Mouse (Mus musculus): Measurements from ENCODE around the gene Adgrf3.
"Not testable (repeated sequence)": the region's sequence is repeated elsewhere in the genome, so short reads cannot be mapped to it uniquely, and the experiment has no call there.

Adgrf3 gene

GRCm38 (mm10) chr5:30205493-30205892, at the start of gene Adgrf3:
Gene Adgrf3, minus strand, starts transcription at chr5:30205722.
- no peak for DNase-seq (ENCODE audit: low read depth, low spot score)

DNA sequence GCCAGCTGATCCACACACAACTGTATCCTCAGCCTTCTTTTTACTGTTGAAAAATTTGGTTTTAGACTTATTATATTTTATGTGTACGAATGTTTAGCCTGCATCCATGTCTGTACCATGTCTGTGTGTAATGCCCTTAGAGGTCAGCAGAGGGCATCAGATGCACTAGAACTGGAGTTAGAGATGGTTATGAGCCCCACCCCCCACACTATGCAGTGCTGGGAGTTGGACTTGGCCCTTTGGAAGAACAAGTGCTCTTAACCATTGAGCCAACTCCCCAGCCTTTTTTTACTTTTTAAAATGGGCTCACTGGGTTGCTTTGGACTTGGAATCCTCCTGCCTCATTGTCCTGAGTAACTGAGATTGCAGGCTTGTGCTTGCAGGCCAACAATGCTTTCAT, 42.1 kb upstream of the Adgrf3 start:
- no peak for DNase-seq (ENCODE audit: low read depth, low spot score)

DNA sequence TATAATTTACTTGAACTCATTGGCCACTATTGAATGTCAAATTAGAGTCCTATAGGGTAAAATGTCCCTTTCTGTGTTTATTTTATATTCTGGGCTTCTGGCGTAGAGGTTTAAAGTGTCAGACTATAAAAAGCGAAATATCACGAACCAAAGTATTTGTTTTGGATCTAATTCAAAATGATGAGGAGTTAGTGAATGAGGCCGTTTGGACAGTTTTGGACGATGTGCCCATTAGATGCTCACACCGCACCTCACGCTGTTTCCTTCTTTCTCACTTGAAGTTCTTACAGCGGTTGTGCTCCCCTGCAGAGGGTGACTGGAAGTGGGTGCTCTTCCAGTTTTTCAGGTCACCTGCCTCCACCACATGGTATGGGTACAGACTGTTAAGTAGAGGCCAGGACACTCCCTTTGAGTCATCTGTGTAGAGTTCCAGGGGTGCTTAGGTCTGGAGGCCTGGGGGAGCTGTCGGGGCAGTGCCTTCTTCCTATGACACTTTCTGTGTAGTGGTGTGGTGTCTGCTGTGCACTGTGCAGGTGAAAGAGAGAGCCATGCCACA, 40.4 kb upstream of the Adgrf3 start:
- no peak for DNase-seq (ENCODE audit: low read depth, low spot score)

GRCm38 (mm10) chr5:30243741-30244140, 38.2 kb upstream of the Adgrf3 start:
- DNase-seq (ENCODE audit: low read depth, low spot score) = no peak

GRCm38 (mm10) chr5:30242410-30242809, 36.9 kb upstream of the Adgrf3 start:
- DNase-seq (ENCODE audit: low read depth, low spot score) = no peak

- DNase-seq (ENCODE audit: low read depth, low spot score) = no peak
Observed at GRCm38 (mm10) chr5:30240552-30240951, 35.0 kb upstream of the Adgrf3 start.

DNA sequence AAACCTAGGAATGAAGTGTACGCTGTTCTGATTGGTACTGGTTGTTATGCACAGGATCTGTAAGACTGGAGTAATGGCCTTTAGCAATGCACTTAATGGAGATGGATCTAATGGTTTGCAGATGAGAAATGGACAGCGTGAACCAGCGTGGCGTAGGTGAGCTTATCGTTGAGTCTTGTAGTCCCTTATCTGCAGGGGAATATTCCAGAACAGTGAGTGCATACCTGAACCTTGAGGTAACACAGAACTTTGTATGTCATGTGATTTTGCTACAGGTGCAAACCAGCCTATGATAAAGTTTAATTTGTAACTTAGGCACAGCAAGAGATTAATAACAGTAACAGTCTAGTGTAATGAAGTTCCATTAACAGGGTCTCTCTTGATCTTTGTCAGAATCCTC, 33.0 kb upstream of the Adgrf3 start:
- DNase-seq (ENCODE audit: low read depth, low spot score) = no peak

DNA sequence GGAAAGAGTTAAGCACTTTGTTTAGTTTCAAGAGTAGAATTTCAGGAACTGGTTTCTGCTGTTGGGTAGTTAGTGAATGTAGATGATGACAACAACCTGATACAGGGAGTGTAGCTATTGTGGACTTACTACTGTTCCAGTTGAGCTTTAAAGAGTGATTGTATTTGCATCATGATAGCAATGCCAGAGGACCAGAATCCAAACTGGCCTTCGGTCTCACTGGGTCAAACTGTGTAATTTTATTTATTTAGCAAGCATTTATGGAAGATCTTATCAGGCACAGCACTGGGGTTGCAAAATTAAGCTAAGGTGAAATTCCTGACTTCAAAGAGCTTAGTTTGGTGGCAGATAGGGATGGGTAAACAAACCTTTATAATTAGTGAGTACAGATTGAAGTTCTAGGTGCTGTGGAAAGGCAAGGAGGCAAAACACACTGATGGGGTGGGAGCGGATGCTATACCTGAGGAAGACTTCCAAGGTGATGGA, 30.2 kb upstream of the Adgrf3 start:
- DNase-seq (ENCODE audit: low read depth, low spot score) = no peak

DNA sequence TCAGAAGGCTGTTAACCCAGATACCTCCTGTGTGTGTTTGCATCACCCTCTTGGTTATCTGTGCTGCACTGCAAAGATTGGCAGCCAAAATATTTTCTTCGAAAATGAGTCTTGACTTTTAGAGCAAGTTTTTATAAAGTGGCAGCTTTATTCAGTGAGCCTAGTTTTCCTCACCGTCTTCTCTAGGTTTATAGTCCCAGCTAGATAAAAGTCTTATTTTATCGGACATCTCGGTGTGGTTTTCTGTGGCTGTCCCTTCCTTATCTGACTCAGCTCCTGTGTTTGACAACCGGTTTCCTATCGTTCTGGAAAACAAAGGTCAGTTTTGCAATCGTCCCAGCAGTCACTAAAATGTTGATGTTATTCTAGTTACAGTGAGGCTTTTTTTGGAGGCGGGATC, 28.5 kb upstream of the Adgrf3 start:
- DNase-seq (ENCODE audit: low read depth, low spot score) = no peak

DNA sequence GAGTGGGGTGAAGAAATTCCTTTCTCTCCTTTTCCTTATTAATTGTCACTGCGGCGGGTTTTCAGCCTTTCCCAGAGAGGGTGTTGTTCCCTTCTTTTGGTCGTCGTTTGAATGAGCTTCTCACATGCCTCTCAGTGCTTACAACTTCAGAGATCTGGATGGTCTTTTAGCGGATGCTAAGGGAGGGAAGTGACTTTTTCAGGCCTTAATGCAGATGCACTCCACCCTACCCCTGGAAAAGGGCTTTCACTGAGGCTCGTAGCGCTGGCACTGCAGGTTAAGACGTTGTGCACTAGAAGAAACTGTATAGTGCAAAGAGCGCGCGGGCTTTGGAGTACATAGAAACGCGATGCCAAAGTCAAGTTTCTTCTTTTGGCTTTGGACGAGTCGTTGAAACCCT, 27.5 kb upstream of the Adgrf3 start:
- DNase-seq (ENCODE audit: low read depth, low spot score) = no peak

DNA sequence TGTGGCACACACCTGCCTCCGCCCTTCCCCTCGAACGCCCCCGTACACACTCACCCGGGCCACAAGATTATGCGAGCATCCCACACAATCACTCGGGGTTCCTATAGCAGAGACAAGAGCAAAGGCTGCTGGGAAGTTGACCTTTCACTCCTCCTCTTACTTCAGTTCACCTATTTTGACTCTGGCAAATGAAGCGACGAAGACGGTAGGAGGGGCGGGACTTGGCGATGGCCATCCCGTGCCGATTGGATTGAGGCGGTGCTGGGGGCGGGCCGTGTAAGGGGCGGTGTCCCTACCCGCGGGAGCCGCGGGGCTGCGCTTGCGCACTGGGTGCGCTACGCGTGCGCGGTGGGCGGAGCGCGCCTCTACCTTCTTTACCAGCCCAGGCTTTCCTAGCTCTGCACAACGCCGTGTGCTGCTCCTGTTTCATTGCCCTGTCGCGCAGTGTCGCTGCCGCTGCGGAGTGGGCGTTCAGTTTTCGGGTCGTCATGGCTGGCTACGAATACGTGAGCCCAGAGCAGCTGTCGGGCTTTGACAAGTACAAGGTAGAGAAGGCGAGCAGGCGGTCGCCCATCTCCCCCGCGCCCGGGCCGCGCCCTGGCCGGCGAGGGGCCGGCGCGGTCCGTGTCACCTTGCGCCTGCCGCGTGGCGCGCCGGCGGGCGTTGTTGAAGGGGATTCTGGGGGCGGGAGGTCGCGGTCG, 26.9 kb upstream of the Adgrf3 start, which contains the start of gene Selenoi:
Gene Selenoi, plus strand, starts transcription at position 311 of the 701 bp plus-strand sequence.
- peak; percentile 95 for DNase-seq (ENCODE audit: low read depth, low spot score)

DNA sequence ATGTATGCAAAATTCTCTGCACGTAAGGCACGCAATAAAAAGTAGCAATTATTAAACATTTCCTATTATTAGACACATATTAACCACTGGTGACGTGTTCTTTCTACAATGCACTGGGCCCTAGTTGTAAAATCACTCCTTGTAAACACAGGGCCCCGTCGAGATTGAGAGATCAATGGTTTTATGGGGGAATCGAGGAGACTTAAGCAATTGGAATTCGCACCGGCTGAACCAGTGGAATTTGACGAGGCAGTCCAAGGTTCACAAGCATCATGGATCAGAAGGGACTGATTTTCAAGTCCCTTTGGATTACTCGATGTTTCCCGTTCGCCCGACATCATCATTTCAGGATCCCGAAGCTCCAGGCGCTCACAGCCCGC, 26.4 kb upstream of the Adgrf3 start:
- no peak for DNase-seq (ENCODE audit: low read depth, low spot score)

DNA sequence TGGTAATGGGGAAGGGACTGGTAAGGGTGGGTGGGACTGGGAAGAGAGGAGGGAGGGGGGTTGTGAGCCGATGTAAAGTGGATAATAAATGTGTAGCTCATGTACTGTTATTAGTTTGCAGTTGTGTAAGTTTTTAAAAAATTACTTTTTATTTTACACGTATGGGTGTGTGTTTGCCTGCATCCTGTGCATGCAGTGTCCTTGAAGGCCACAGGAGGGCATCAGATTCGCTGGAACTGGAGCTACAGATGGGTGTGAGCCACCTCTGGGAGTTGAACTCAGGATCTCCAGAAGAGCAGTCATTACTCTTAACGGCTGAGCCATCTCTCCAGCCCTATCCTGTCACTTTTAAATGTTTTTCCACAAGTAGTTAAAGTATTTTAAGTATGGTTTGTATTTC, 25.4 kb upstream of the Adgrf3 start:
- DNase-seq (ENCODE audit: low read depth, low spot score) = no peak

GRCm38 (mm10) chr5:30222681-30223080, 17.2 kb upstream of the Adgrf3 start:
- no peak for DNase-seq (ENCODE audit: low read depth, low spot score)

- no peak for DNase-seq (ENCODE audit: low read depth, low spot score)
Observed at GRCm38 (mm10) chr5:30220666-30221065, 15.1 kb upstream of the Adgrf3 start.

GRCm38 (mm10) chr5:30219715-30220114, 14.2 kb upstream of the Adgrf3 start:
- no peak for DNase-seq (ENCODE audit: low read depth, low spot score)

- no peak for DNase-seq (ENCODE audit: low read depth, low spot score)
Observed at GRCm38 (mm10) chr5:30215970-30216369, 10.4 kb upstream of the Adgrf3 start.

DNA sequence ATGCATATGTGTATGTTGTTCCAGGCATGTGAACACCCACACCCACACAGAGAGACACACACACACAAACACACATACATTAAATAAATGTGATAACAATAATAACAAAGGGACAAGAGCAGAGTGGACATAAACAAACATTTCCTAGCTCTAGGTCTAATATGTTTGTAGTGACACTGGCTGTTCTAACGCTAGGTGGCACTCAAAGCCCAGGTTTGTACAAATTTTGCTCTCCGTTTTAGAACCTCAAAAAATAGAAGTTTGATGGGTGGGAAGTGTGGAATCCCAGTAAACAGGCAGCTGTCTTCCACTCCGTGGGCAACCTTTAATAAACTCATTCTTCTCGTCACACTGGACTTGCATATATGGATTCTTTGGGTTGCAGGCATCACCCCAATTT, 9.4 kb upstream of the Adgrf3 start:
- DNase-seq (ENCODE audit: low read depth, low spot score) = peak; percentile 15

- DNase-seq (ENCODE audit: low read depth, low spot score) = not testable (repeated sequence)
Observed at GRCm38 (mm10) chr5:30210758-30211157, 5.2 kb upstream of the Adgrf3 start.

DNA sequence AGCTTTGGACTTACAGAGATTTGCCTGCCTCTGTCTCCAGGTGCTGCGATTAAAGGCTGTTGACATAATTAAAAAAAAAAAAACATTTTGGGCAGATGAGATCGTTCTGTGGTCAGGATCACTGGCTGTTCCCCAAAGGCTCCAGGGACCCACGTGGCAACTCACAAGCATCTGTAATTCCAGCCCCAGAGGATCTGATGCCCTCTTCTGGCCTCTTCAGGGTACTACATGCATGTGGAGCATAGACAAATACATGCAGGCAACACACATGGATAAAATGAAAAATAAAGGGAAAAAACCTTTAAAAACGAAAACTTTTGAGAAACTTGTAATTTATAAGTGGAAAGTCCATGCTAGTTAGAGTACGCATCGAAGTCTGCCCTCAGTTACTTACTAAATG, 1.8 kb upstream of the Adgrf3 start:
- no peak for DNase-seq (ENCODE audit: low read depth, low spot score)

DNA sequence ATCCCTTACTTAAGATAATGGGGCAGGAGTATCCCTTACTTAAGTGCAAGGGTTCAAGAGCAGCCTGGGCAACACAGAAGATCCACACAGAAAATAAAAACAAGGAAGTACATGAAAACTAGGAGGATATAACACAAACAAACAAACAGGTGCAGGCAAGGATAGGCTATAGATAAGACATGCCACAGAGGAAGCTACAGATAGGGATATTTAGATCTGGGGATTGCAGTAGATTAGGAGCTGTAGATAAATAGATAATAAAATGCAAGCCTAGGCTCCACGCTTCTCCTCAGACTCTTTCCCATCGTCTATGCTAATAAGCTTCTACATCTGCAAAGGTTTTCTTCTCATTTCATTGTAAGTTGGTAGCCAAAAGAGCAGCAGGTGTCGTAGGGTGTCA, 488 bp downstream of the Adgrf3 start:
- no peak for DNase-seq (ENCODE audit: low read depth, low spot score)

DNA sequence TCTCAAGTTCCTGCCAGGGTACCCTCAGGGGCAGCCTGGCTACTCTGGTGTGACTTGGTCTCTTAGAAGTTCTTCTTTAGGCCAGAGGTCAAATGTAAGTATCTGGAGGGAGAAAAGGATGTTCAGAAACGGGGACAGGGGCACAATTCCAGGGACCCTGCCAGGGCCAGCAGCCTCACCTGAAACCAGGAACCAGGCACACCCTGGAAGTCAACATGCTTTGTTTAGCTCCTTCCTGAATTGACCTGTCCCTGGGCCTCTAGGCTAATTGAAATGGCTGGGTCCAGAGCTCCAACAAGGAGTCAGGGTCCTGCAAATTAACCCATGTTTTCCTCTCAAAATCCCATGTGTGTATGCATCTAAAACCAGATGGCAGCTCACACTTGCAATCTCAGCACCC, 1.1 kb downstream of the Adgrf3 start:
- no peak for DNase-seq (ENCODE audit: low read depth, low spot score)

DNA sequence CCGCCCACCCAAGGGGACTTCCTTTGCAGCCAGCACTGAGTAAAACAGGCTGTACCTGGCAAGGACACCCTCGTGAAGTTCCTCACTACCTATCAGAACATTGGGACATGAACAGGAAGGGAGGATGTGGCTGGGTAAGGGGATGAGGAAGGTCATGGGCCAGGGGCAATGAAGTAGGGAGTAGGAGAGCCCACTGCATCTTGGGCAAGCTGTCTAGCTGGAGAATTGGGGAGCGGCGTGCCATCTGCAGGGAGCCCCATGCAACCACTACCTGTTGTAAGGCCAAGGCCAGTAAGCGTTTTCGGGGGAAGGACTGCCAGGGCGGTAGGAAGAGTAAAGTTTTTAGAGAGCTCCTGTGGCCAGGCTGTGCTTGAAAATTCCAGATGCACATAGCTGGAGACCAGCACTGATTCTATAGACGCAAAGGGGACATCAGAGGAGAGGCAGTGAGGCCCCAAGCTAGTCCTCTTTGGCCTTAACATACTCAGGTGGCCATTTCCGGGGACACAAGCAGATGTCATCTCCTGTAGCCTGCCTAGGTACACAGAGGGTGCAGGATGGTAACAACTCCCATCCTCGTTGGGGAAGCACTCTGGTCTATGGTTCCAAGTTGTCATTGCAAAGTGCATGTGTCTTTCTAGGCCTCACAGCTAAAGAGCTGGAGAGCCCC, 2.2 kb downstream of the Adgrf3 start:
- no peak for DNase-seq (ENCODE audit: low read depth, low spot score)

All from retina, adult 2 months (tissue).